Mouse (Mus musculus) embryonic facial prominence, embryonic 13.5 days (tissue): ENCODE data around the gene Rnf217. TPM values are rescaled to one million over a fixed set of nuclear protein-coding genes. Genes with fewer than 3 reads are reported as not detected.

Experiments
- ATAC-seq: fragments of 200-750 bp; cut with Nextera tagmentation; 2 replicates; pipeline ENCODE4 v1.8.0; 2017; ENCODE audit warnings: low read depth; ENCODE audit not compliant: insufficient number of reproducible peaks, insufficient read depth, low FRiP score, low TSS enrichment
- H3K27ac ChIP-seq: fragments of 300-500 bp; sonication (generic); 2 replicates; pipeline ENCODE4 v1.5.1; 2015; ENCODE audit warnings: moderate library complexity, mild to moderate bottlenecking, inconsistent platforms
- H3K27me3 ChIP-seq: fragments of 300-500 bp; sonication (generic); 2 replicates; pipeline ENCODE4 v1.6.1; 2015; ENCODE audit warnings: mild to moderate bottlenecking, inconsistent platforms
- H3K36me3 ChIP-seq: fragments of 300-500 bp; sonication (generic); 2 replicates; pipeline ENCODE4 v1.6.1; 2015; ENCODE audit warnings: mild to moderate bottlenecking, inconsistent platforms
- H3K4me1 ChIP-seq: fragments of 300-500 bp; sonication (generic); 2 replicates; pipeline ENCODE4 v1.6.1; 2015; ENCODE audit warnings: inconsistent platforms
- H3K4me2 ChIP-seq: fragments of 300-500 bp; sonication (generic); 2 replicates; pipeline ENCODE4 v1.6.1; 2015; ENCODE audit warnings: moderate library complexity, mild to moderate bottlenecking, inconsistent platforms
- H3K4me3 ChIP-seq: fragments of 300-500 bp; sonication (generic); 2 replicates; pipeline ENCODE4 v1.5.1; 2015; ENCODE audit warnings: mild to moderate bottlenecking, inconsistent platforms
- H3K9ac ChIP-seq: fragments of 300-500 bp; sonication (generic); 2 replicates; pipeline ENCODE4 v1.6.1; 2015; ENCODE audit warnings: mild to moderate bottlenecking, inconsistent platforms
- H3K9me3 ChIP-seq: fragments of 300-500 bp; sonication (generic); 2 replicates; pipeline ENCODE4 v1.6.1; 2016; ENCODE audit warnings: inconsistent platforms
- WGBS: fragments of 180-500 bp; shearing (Covaris S2); methylation state at CpG from one replicate; pipeline ENCODE4 v1.1.7; 2015; ENCODE audit warnings: mixed read lengths; 5-methylcytosine and 5-hydroxymethylcytosine counted together
- polyA plus RNA-seq: library from polyadenylated mRNA; unstranded; fragments of >200 nt; fragmentation: Nextera tagmentation; extraction: Ambion mirVana; gene quantifications from 2 replicates; pipeline ENCODE4 v1.2.1, GENCODE M21; 2015

Gene Rnf217
- polyA plus RNA-seq, result 2.0 and 2.1 TPM in 2 replicates

DNA sequence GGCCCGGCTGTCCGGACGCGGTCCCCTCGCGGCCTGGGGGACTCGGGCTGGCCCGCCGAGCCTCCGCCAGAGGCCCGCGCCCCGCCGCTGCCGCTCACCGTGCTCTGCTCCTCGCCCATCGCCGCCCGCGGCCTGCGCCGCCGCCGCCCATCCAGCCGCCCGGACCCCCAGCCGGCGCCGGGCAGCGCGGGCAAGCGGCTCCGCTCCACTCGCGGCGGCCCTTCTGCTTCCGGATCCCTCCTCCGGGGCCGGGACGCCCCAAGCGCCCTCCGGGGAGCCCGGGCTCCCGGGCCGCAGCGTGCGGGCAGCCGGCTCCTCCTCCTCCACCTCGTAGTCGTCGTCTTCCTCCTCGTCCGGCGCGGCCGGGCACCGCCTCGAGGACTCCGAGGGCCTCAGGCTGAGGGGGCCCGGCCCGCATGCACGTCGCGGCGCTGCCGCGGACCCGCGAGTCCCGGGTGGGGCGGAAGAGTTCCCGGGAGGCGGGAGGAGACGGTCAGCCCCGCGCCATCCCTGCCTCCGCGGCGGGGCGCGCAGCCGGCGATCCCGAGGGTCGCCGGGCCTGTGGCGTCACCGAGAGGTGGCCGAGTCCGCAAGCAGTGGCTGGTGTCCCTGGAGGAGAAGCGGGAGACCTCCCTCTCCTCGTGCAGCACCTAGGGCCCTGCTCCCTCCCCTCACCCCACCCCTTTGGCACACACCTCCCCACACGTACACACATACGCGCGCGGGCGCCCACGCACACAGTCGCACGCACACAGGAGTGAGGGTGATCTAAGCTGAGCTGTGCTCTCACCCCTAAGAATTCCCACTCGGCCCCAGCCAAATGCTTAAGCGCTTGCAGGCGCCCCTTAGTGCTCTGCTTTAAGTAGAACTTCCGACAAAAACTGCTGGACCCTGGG lies at the start of gene Rnf217:
Gene Rnf217 (minus strand): TSS at position 119 of the 896 bp plus-strand sequence.
- Histone ChIP-seq H3K27me3 (peaks cover 6% of the 10 kb centered on the region; the same call in 1 of the 2 replicates), H3K9ac (peak within 1 kb of the TSS; percentile 98), H3K4me1 (peaks cover 26% of the 10 kb centered on the region), H3K27ac (peak within 1 kb of the TSS; percentile 80), H3K9me3 (no peaks in the 10 kb centered on the region), H3K4me2 (peak within 1 kb of the TSS; percentile 80), H3K36me3 (no peaks in the 10 kb centered on the region), H3K4me3 (peak within 1 kb of the TSS; percentile 91)
- peak; percentile 77 for ATAC-seq
- WGBS, result under 1% methylated on average over 88 of the region's 106 CpGs

DNA sequence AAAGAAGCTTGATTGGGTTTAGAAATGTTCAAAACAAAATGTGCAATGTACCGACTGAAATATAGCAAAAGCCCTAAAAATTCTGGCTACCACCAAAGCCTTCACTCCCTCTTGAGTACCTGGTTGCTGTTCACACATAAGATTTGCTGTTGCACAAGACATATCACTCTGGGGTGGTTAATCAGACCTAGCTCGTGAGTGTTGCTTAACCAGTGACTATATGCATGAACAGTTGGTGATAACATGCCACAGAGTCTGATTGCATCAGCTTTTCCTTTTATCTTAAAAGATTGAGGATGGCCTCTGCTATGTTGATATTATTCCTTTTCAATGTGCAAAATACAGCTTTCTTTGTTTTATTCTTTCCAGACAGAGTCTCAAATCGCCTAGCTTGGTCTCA lies 38.3 kb upstream of the Rnf217 start:
- H3K36me3 ChIP-seq, result no peaks in the 10 kb centered on the region
- H3K9me3 ChIP-seq, result no peaks in the 10 kb centered on the region
- no peaks in the 10 kb centered on the region for H3K4me1 ChIP-seq
- H3K4me3 ChIP-seq, result no peak overlapping the region
- H3K9ac ChIP-seq, result no peak overlapping the region
- no peak overlapping the region for H3K27ac ChIP-seq
- WGBS, result 74% methylated on average over 3 of the region's 3 CpGs
- no peaks in the 10 kb centered on the region for H3K27me3 ChIP-seq
- no peak for ATAC-seq
- no peak overlapping the region for H3K4me2 ChIP-seq

DNA sequence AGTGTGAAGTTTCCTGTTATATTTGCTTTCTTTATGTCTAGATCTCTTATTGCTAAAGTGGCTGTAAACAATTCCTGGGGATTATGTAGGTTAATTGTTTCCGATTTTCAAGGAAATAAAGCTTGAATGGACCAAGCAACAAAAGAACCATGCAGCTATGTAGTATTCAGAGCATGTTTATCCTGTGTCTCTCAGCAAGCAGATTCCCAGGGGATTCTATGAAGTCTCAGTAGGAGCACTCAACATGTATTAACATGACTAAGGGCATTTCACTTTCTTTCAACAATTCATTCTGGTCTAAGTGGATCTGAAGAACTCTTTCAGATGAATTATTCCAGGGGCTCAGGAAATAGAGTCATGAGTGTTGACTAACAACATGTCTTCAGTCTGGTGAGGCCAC lies 37.1 kb upstream of the Rnf217 start:
- Histone ChIP-seq H3K36me3 (no peaks in the 10 kb centered on the region), H3K4me1 (no peaks in the 10 kb centered on the region), H3K9ac (no peak overlapping the region), H3K27me3 (no peaks in the 10 kb centered on the region), H3K27ac (no peak overlapping the region), H3K9me3 (no peaks in the 10 kb centered on the region), H3K4me2 (no peak overlapping the region), H3K4me3 (no peak overlapping the region)
- no peak for ATAC-seq
- WGBS, result 54% methylated on average over 1 of the region's 1 CpGs

DNA sequence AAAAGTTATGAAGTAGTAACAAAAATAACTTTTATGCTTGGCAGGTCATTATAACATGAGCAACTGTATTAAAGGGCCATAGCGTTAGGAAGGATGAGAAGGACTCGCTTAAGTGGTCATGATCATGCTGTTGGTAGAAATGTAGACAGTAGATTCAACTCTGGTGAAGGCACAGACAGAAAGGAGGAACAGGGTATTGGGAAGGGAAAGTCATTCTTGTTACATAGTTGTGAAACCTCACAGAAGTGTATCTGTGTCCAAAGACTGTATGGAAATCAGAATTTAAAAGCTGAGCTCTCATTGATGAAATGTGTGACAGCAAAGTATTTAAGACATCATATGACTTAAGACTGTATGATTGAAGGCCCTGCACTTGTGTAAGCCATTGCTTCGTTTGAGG lies 26.1 kb upstream of the Rnf217 start:
- no peak overlapping the region for H3K4me2 ChIP-seq
- H3K36me3 ChIP-seq, result no peaks in the 10 kb centered on the region

DNA sequence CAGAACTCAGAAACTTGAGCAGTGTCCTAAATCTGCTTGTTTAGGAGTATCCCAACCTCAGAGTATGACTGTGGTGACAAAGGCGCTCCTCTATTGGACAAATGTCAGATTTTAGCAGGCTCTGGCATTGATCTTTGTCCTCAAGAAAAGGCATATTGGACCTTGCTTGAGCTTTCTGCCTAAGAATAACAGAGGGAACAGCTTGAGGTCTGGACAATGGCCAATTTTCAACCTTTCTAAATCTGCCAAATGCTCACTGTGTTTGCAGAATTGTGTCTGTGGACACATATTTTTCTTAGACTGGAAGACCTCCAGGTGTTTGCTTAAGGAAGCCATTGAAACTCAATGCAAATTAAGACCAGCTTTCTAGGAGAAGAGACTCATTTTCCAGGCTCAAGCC lies 23.0 kb upstream of the Rnf217 start:
- Histone ChIP-seq H3K27ac (no peak overlapping the region), H3K9me3 (no peaks in the 10 kb centered on the region), H3K9ac (no peak overlapping the region), H3K36me3 (no peaks in the 10 kb centered on the region), H3K4me3 (no peak overlapping the region), H3K4me2 (no peak overlapping the region), H3K27me3 (no peaks in the 10 kb centered on the region), H3K4me1 (peaks cover 4% of the 10 kb centered on the region; the same call in 1 of the 2 replicates)
- WGBS, result 70% methylated on average over 1 of the region's 1 CpGs
- no peak for ATAC-seq

More for the DNA sequence above, 26.1 kb upstream of the Rnf217 start:
- ATAC-seq, result no peak
- Histone ChIP-seq H3K4me3 (no peak overlapping the region), H3K9me3 (no peaks in the 10 kb centered on the region), H3K27me3 (no peaks in the 10 kb centered on the region), H3K27ac (no peak overlapping the region), H3K9ac (no peak overlapping the region), H3K4me1 (peaks cover 4% of the 10 kb centered on the region; the same call in 1 of the 2 replicates)
- 81% methylated on average over 3 of the region's 3 CpGs for WGBS

DNA sequence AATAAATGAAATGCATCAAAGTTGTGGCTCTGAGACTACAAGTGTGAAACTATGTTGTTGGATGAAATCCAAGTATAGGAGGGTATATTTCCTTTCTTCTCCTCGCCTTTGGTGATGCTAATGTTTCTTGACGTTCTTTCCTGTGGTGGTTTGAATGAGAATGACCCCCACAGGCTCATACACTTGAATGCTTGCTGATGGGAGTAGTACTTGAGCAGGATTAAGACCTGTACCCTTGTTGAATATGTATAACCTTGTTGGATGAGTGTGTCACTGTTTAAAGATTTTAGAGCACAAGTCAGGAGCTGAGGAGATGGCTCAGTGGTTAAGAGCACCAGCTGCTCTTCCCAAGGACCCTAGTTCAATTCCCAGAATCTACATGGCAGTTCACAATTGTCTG lies 6.4 kb upstream of the Rnf217 start:
- Histone ChIP-seq H3K4me1 (no peaks in the 10 kb centered on the region), H3K4me3 (no peak overlapping the region), H3K27me3 (peaks cover 6% of the 10 kb centered on the region; the same call in 1 of the 2 replicates), H3K4me2 (no peak overlapping the region), H3K27ac (no peak overlapping the region), H3K9ac (no peak overlapping the region), H3K9me3 (no peaks in the 10 kb centered on the region), H3K36me3 (no peaks in the 10 kb centered on the region)
- no peak for ATAC-seq
- 44% methylated on average over 2 of the region's 2 CpGs for WGBS

DNA sequence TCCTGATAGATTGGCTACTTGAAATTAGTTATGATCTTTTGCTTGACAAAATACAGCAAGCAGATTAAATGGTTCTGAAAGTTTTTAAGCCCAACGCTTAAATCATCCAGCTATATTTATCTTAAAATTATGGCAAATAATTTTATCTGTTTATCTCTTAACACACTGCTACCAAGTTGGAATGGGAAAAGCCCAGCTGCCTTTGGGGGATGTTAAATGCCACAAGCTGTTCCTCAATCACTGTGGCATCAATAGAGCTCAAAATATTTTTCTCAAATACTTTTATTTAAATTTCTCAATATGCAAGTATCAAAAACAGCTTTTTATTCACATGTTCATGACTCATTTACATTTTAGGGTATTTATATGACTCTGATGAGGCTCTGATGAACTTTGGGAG lies 5.1 kb upstream of the Rnf217 start:
- Histone ChIP-seq H3K9ac (no peak overlapping the region), H3K4me3 (no peak overlapping the region), H3K27me3 (peaks cover 6% of the 10 kb centered on the region; the same call in 1 of the 2 replicates), H3K4me2 (no peak overlapping the region), H3K27ac (no peak overlapping the region), H3K36me3 (no peaks in the 10 kb centered on the region), H3K4me1 (no peaks in the 10 kb centered on the region), H3K9me3 (no peaks in the 10 kb centered on the region)
- ATAC-seq, result no peak
- WGBS, result 74% methylated on average over 1 of the region's 1 CpGs

DNA sequence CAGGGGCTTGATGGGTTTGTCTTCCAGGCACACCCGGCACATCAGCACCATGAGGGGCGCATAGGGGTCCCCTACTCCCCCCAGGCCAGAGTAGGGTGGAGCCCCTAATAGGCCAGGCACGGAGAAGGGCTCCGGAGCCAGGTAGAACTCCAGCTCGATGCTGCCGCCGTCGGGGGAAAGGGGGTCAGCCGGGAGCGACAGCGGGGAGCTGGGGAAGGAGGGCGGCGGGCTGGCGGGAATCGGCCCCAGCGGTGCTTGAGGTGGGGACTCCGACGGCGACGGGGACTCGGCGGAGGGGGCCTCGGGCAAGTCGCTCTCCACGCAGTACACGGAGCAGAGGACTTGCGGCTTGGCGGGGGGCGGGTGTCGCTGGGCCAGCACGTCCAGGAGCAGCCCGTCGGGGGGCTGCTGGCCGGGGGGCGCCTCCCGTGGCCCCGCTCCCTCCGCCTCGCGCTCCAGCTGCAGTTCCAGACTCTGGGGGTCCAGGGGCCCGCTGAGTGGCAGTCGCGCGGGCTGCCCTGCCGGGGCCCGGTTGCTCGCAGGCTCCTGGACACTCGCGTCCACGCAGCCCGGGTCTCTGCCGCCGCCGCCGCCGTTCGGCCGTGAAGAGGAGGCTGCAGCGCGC lies 431 bp downstream of the Rnf217 start:
- peak; percentile 54 for ATAC-seq
- WGBS, result under 1% methylated on average over 47 of the region's 60 CpGs
- Histone ChIP-seq H3K9me3 (no peaks in the 10 kb centered on the region), H3K27me3 (peaks cover 6% of the 10 kb centered on the region; the same call in 1 of the 2 replicates), H3K4me3 (peak overlapping the region; percentile 91), H3K4me1 (peaks cover 26% of the 10 kb centered on the region), H3K9ac (peak overlapping the region; percentile 98), H3K27ac (peak overlapping the region; percentile 80), H3K4me2 (peak overlapping the region; percentile 80), H3K36me3 (no peaks in the 10 kb centered on the region)

DNA sequence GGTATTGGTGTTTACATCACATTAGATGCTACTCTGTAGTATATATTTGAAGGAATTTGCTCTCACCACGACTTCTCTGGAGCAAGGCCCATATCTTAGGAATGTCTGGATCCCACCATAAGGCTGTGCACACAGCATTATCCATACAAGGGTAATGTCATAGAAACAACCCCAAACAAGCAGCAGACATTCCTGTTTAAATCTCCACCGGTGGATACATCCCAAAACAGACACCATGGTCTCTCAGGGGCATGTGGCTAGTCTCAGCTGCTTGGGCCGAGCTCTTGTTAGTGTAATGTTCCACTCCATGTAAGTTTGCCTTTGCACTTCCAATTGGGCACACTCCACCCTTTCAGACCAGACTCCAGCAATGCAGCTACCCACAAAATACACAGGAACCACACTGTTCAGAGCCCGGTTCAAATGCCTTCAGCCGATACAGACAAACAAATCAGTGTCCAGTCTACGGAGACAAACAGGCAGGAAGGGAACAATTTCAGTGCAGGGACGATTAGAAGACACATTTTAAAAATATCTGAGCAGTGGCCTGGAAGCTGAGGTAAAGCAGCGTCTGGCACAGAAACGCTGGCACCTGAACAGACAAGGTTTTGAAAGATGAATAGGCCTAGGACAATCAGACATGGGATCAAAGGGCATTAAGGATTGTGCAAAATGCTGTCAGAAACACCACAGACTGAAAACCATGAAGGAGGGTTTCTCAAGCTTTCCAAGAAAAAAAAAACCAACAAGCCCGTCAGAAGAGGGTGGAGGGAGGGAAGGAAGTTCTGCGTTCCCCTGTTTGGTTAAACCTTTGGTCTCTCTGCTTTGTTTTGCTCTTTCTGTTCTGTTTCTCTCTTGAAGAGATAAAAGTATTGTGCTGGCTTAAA lies 1.8 kb downstream of the Rnf217 start:
- H3K36me3 ChIP-seq, result no peaks in the 10 kb centered on the region
- H3K27me3 ChIP-seq, result peaks cover 6% of the 10 kb centered on the region; the same call in 1 of the 2 replicates
- WGBS, result 11% methylated on average over 11 of the region's 11 CpGs
- no peak for ATAC-seq
- H3K4me2 ChIP-seq, result peak overlapping the region; percentile 80
- H3K9ac ChIP-seq, result peak overlapping the region; percentile 98
- H3K9me3 ChIP-seq, result no peaks in the 10 kb centered on the region
- peaks cover 26% of the 10 kb centered on the region for H3K4me1 ChIP-seq
- H3K27ac ChIP-seq, result peak overlapping the region; percentile 80
- peak overlapping the region; percentile 91 for H3K4me3 ChIP-seq

DNA sequence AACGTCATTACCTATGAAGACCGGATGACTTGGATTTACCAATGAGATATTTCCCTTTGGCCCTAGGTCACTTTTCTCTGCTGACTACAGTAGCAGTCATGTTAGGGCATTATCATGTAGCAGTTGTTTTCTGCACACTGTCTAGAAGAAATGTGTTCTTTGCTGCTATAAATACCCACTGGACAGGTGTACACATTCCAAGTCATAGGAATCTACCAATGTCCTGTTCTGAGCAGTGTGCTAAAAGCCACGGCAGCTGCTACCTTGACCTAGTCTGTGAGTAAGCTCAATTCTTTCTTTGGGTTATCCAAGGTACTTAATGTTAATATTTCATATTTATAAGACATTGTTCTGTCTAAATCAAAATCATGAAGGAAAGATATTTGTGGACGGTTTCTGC lies 5.1 kb downstream of the Rnf217 start:
- Histone ChIP-seq H3K4me1 (peaks cover 26% of the 10 kb centered on the region), H3K27ac (no peak overlapping the region), H3K9me3 (no peaks in the 10 kb centered on the region), H3K36me3 (no peaks in the 10 kb centered on the region), H3K9ac (no peak overlapping the region), H3K4me2 (no peak overlapping the region), H3K4me3 (no peak overlapping the region), H3K27me3 (no peaks in the 10 kb centered on the region)
- no peak for ATAC-seq
- WGBS, result 90% methylated on average over 4 of the region's 4 CpGs

DNA sequence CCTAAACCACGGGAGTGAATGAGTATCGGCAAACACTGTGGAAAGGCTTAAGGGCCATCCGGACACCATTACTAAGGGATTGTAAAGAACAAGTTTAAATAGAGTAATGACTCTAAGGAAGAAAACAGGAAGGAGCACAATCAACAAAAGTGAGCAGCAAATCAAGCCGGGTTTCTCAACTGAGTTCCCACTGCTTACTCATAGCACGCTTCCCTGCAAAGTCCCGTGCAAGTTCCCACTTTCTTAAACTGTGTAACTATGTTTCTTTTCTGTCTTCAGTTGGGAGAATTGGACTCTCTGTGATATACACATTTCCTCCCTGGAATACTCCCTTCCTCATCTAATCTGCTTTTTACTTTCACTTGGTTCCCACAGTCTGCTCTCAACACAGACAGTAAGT lies 8.9 kb downstream of the Rnf217 start:
- Histone ChIP-seq H3K36me3 (no peaks in the 10 kb centered on the region), H3K9ac (no peak overlapping the region), H3K4me2 (no peak overlapping the region), H3K4me1 (no peaks in the 10 kb centered on the region), H3K9me3 (no peaks in the 10 kb centered on the region), H3K27ac (no peak overlapping the region), H3K27me3 (no peaks in the 10 kb centered on the region), H3K4me3 (no peak overlapping the region)
- 94% methylated on average over 6 of the region's 6 CpGs for WGBS
- ATAC-seq, result no peak
